In genomic region chr2:158166628-158167027, GRCm38 (mm10) we compare ENCODE assay signal across 8 mouse cellular contexts. TPM values are rescaled to one million over a fixed set of nuclear protein-coding genes. Genes with fewer than 3 reads are reported as not detected.
DNase-seq lines count a peak whose midpoint lies in the region; ATAC-seq and TF ChIP-seq lines count a peak whose summit lies in the region.

No protein-coding gene starts in this region.

- H3K36me3 ChIP-seq in MEL (ENCODE audit: control insufficient read depth in 1 of 2, insufficient read depth in 2 of 2, low read length in 2 of 2): peaks cover 0 to 3% of the 10 kb centered on the region in 2 experiments; a peak in 1 of 4 replicates
- H3K36me3 ChIP-seq in kidney, embryonic 14.5 days (ENCODE audit: control insufficient read depth, insufficient read depth, low read length): no peaks in the 10 kb centered on the region

- no peak overlapping the region for H3K27ac ChIP-seq in MEL (ENCODE audit: control insufficient read depth, low read depth, low read length)
- H3K27ac ChIP-seq in kidney, embryonic 14.5 days (ENCODE audit: low read depth, low read length): peak overlapping the region; percentile 52
- no peak overlapping the region for H3K27ac ChIP-seq in cerebellum, adult 2 months (ENCODE audit: insufficient read depth, low read length)

- no peak for TF ChIP-seq CTCF in MEL (IDR thresholded peaks at IDR 0.05 in 2 of 3, conservative IDR thresholded peaks at IDR 0.05 in 1 of 3; ENCODE audit: control insufficient read depth in 1 of 3, insufficient read depth in 1 of 3, low read depth in 2 of 3, low read length in 3 of 3, poor library complexity in 1 of 3, severe bottlenecking in 1 of 3)
- TF ChIP-seq CTCF in cerebellum, adult 2 months (IDR thresholded peaks at IDR 0.05; ENCODE audit: borderline replicate concordance, insufficient read depth, low read depth, low read length): no peak

- no peak for TF ChIP-seq POLR2A in MEL (IDR thresholded peaks at IDR 0.05; ENCODE audit: control insufficient read depth in 1 of 2, insufficient read depth in 1 of 2, low read depth in 1 of 2, low read length in 2 of 2, poor library complexity in 1 of 2)
- TF ChIP-seq POLR2A in cerebellum, adult 2 months (IDR thresholded peaks at IDR 0.05; ENCODE audit: borderline replicate concordance, insufficient read depth, low read length): no peak

- H3K9ac ChIP-seq in MEL (ENCODE audit: control insufficient read depth, low read depth, low read length, poor library complexity, severe bottlenecking): no peak overlapping the region
- no peak overlapping the region for H3K9ac ChIP-seq in kidney, embryonic 14.5 days (ENCODE audit: low read depth, low read length)

- no peaks in the 10 kb centered on the region for H3K9me3 ChIP-seq in MEL (replicated peaks; ENCODE audit: insufficient read depth, low read length)
- no peaks in the 10 kb centered on the region for H3K9me3 ChIP-seq in kidney, embryonic 14.5 days (ENCODE audit: control insufficient read depth, low read length)

- peak overlapping the region in 1 of 2 experiments; percentile 2; a peak in 2 of 4 replicates for H3K4me3 ChIP-seq in MEL (ENCODE audit: control insufficient read depth in 1 of 2, insufficient read depth in 1 of 2, low read depth in 2 of 2, low read length in 2 of 2)
- H3K4me3 ChIP-seq in kidney, embryonic 14.5 days (ENCODE audit: low read length): no peak overlapping the region
- H3K4me3 ChIP-seq in cerebellum, adult 2 months (replicated peaks; ENCODE audit: insufficient read depth, low read depth, low read length): no peak overlapping the region

- peaks cover 0 to 9% of the 10 kb centered on the region in 2 experiments; a peak in 2 of 4 replicates for H3K4me1 ChIP-seq in MEL (ENCODE audit: control insufficient read depth in 1 of 2, insufficient read depth in 2 of 2, low read length in 2 of 2)
- H3K4me1 ChIP-seq in kidney, embryonic 14.5 days (ENCODE audit: control insufficient read depth, insufficient read depth, low read length): peaks cover 33% of the 10 kb centered on the region; the same call in 1 of the 2 replicates
- H3K4me1 ChIP-seq in cerebellum, adult 2 months (ENCODE audit: control insufficient read depth, insufficient read depth, low read length): no peaks in the 10 kb centered on the region

- no peak for TF ChIP-seq EP300 in MEL (IDR thresholded peaks at IDR 0.05; ENCODE audit: low read depth in 1 of 2, low read length in 2 of 2)

- H3K27me3 ChIP-seq in MEL (ENCODE audit: control insufficient read depth in 1 of 2, insufficient read depth in 2 of 2, low read length in 2 of 2): no peaks in the 10 kb centered on the region
- H3K27me3 ChIP-seq in kidney, embryonic 14.5 days (ENCODE audit: control insufficient read depth, insufficient read depth, low read length): no peaks in the 10 kb centered on the region
- H3K27me3 ChIP-seq in cerebellum, adult 2 months (ENCODE audit: control insufficient read depth, insufficient read depth, low read length): no peaks in the 10 kb centered on the region

- DNase-seq in 416B (ENCODE audit: low read depth): peak; percentile 97
- peak; percentile 37 for DNase-seq in MEL (ENCODE audit: low read depth, low spot score)
- DNase-seq in monocyte, adult 2 months (ENCODE audit: low read depth in 1 of 2, low spot score in 2 of 2): peak; percentile 77 to 84
- no peak for DNase-seq in testis, postnatal 10 days (ENCODE audit: low spot score)
- no peak for DNase-seq in frontal cortex, adult 2 months (ENCODE audit: extremely low spot score in 1 of 2, low spot score in 1 of 2)
- no peak for DNase-seq in cerebellum, adult 2 months

- no peak for TF ChIP-seq RAD21 in MEL (IDR thresholded peaks at IDR 0.05; ENCODE audit: low read depth, low read length)

- H3K4me2 ChIP-seq in kidney, embryonic 14.5 days (replicated peaks; ENCODE audit: low read depth, low read length): no peak overlapping the region

- WGBS in kidney, embryonic 14.5 days: 60% methylated on average over 7 of the region's 7 CpGs
- WGBS in cerebellum, adult 2 months: 94% methylated on average over 7 of the region's 7 CpGs

- H3K79me2 ChIP-seq in MEL (ENCODE audit: control insufficient read depth, insufficient read depth, low read length, poor library complexity): no peaks in the 10 kb centered on the region

- 0 out of 2 replicates have a peak, but pooled peaks have one; percentile 21 for ATAC-seq in kidney, embryonic 14.5 days (ENCODE audit: low FRiP score, low TSS enrichment)
- ATAC-seq in erythroid progenitor cell, adult 5-6 weeks (replicated peaks; ENCODE audit: low FRiP score, poor library complexity, severe bottlenecking): no peak

TF ChIP-seq in MEL, 35 proteins besides CTCF, POLR2A, EP300 and RAD21:
- TF ChIP-seq MAZ (IDR thresholded peaks at IDR 0.05; ENCODE audit: low read depth, low read length): no peak
- TF ChIP-seq E2F4 (IDR thresholded peaks at IDR 0.05; ENCODE audit: borderline replicate concordance, low read depth, low read length): no peak
- no peak for TF ChIP-seq JUND (IDR thresholded peaks at IDR 0.05; ENCODE audit: low read depth, low read length)
- TF ChIP-seq BHLHE40 (IDR thresholded peaks at IDR 0.05; ENCODE audit: borderline replicate concordance, low read depth, low read length): no peak
- TF ChIP-seq SIN3A (IDR thresholded peaks at IDR 0.05; ENCODE audit: low read length): no peak
- no peak for TF ChIP-seq TBP (IDR thresholded peaks at IDR 0.05; ENCODE audit: low read depth, low read length)
- TF ChIP-seq ZMIZ1 (IDR thresholded peaks at IDR 0.05; ENCODE audit: low read depth, low read length): no peak
- no peak for TF ChIP-seq USF1 (IDR thresholded peaks at IDR 0.05; ENCODE audit: low read depth, low read length)
- no peak for TF ChIP-seq MYB (IDR thresholded peaks at IDR 0.05; ENCODE audit: low read depth, low read length)
- TF ChIP-seq HCFC1 (IDR thresholded peaks at IDR 0.05; ENCODE audit: low read depth, low read length): no peak
- no peak for TF ChIP-seq MEF2A (IDR thresholded peaks at IDR 0.05; ENCODE audit: extremely low read depth, insufficient replicate concordance, low read depth, low read length, poor library complexity, severe bottlenecking)
- no peak for TF ChIP-seq POLR2AphosphoS2 (IDR thresholded peaks at IDR 0.05; ENCODE audit: low read length)
- no peak for TF ChIP-seq MXI1 (IDR thresholded peaks at IDR 0.05; ENCODE audit: low read depth, low read length)

RNA-seq across cellular contexts. Expression of gene Tgm2, which starts 20.4 kb away (rescaled TPM):
- total RNA-seq in MEL (2012; rRNA removed): 6.1 and 11.0 TPM in 2 replicates
- polyA plus RNA-seq in MEL (2012; ENCODE audit: insufficient read depth in 1 of 2, insufficient read length in 2 of 2, low read depth in 1 of 2, low replicate concordance in 2 of 2, missing spikeins in 1 of 2): 1 to 10 TPM in 1 of 2 experiments, not detected in 1; 7.7 TPM
- polyA plus RNA-seq in kidney, embryonic 14.5 days (2014; fragmentation: Nextera tagmentation; extraction: Ambion mirVana): 15.3 and 17.3 TPM in 2 replicates
- 11.2 and 11.3 TPM in 2 replicates for polyA plus RNA-seq in frontal cortex, adult 2 months (2012; rRNA removed)
- 7.8 TPM in 2 replicates for polyA plus RNA-seq in cerebellum, adult 2 months (2012; rRNA removed)
- total RNA-seq in erythroid progenitor cell, adult 5-6 weeks (2015; ENCODE audit: low replicate concordance): 16.3 and 27.4 TPM in 2 replicates
- 23.0 and 33.9 TPM in 2 replicates for total RNA-seq in erythroid progenitor cell, adult 5-6 weeks (2017; ENCODE audit: low replicate concordance)

Comparison
In these comparisons a context has a peak if more than half of its experiments do, and no peak if none do; other contexts are left out.
1. DNase-seq: peak in 416B (single experiment), MEL (single experiment) and monocyte, adult 2 months (2 of 2); none in testis, postnatal 10 days (single experiment), frontal cortex, adult 2 months (0 of 2) and cerebellum, adult 2 months (0 of 2).